Mouse (Mus musculus) hindbrain, embryonic 10.5 days (tissue): ENCODE measurements around the gene Ick. TPM values are rescaled to one million over a fixed set of nuclear protein-coding genes. Genes with fewer than 3 reads are reported as not detected.

Experiments
- DNase-seq: peaks from one replicate; pipeline ENCODE4 v3.0.0-alpha.2; 2017; ENCODE audit warnings: low spot score
- H3K27ac ChIP-seq: fragments of 300-500 bp; sonication (generic); 2 replicates; pipeline ENCODE4 v1.5.1; 2016; ENCODE audit warnings: mild to moderate bottlenecking, moderate library complexity
- H3K27me3 ChIP-seq: fragments of 300-500 bp; sonication (generic); 2 replicates; pipeline ENCODE4 v1.6.1; 2016; ENCODE audit warnings: mild to moderate bottlenecking; ENCODE audit not compliant: poor library complexity, insufficient read depth, severe bottlenecking
- H3K36me3 ChIP-seq: fragments of 300-500 bp; sonication (generic); 2 replicates; pipeline ENCODE4 v1.6.1; 2016; ENCODE audit warnings: mild to moderate bottlenecking, moderate library complexity
- H3K4me1 ChIP-seq: fragments of 300-500 bp; sonication (generic); replicated peaks from 2 replicates; pipeline ENCODE4 v1.6.1; 2016; ENCODE audit warnings: mild to moderate bottlenecking
- H3K4me3 ChIP-seq: fragments of 300-500 bp; sonication (generic); 2 replicates; pipeline ENCODE4 v1.5.1; 2016; ENCODE audit warnings: mild to moderate bottlenecking, moderate library complexity
- H3K9me3 ChIP-seq: fragments of 300-500 bp; sonication (generic); 2 replicates; pipeline ENCODE4 v1.6.1; 2016; ENCODE audit warnings: mild to moderate bottlenecking, moderate library complexity
- WGBS: fragments of 180-500 bp; shearing (Covaris S2); methylation state at CpG from one replicate; pipeline ENCODE4 v1.1.7; 2016; 5-methylcytosine and 5-hydroxymethylcytosine counted together
- polyA plus RNA-seq: library from polyadenylated mRNA; unstranded; fragments of >200 nt; fragmentation: Nextera tagmentation; extraction: Ambion mirVana; gene quantifications from 2 replicates; pipeline ENCODE4 v1.2.1, GENCODE M21; 2016

The Ick gene
- polyA plus RNA-seq, 1 experiment from 2014 or later, result 39.1 TPM

DNA sequence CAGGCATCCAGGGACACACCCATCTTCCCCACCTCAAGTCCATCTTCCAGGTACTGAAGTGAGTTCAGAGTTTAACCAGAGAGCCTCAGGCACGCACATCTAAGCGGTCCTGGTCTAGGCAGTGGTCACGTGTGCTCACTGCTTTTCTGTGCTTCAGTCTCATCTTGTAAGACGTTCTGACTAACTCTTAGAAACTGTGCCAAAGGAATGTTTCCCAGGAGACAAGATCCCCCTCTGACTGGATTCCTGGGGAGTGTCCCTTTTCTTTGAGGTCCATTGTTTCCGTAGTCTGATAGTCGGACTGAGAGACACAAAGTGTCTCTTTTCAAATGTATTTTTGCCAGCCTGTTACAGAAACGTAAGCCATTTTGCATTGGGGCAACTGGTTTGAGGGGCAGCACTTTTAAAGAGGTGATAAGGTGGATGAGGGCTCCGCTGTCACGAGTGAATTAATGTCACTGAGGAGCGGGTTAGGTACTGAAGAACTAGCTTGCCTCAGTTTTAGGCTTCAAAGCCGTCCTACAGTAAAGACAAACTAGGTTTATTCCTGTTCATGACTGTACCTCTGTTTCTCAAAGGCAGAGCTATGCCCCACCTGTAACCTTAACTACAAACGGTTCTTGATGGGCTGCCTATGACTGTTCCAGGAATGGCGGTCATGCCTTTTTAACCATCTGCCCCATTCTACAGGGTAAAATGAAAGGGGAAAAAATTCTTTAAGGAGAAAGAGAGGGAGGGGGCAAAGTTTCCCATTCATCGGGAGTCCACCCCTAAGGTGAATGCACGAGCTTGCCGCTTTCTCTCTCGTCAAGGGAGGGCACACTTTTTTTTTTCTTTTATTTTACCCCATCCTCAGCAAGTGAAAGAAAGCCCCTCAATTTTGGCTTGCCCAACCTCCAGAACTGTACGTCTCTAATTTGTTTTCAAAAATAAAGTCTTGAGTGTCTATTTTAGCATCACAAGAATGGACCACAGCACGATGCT is 82.0 kb downstream of the Ick start:
- 1% methylated on average over 19 of the region's 19 CpGs for WGBS
- Histone ChIP-seq H3K9me3 (no peaks in the 10 kb centered on the region), H3K27me3 (peaks cover 10% of the 10 kb centered on the region), H3K27ac (peak overlapping the region; percentile 16; the same call in 1 of the 2 replicates), H3K4me3 (peak overlapping the region; percentile 54), H3K36me3 (no peaks in the 10 kb centered on the region), H3K4me1 (peaks cover 54% of the 10 kb centered on the region)
- peak; percentile 15 for DNase-seq

GRCm38 (mm10) chr9:78191736-78192135 is 82.7 kb downstream of the Ick start:
- H3K27me3 ChIP-seq, result peaks cover 10% of the 10 kb centered on the region
- H3K9me3 ChIP-seq, result no peaks in the 10 kb centered on the region
- H3K4me3 ChIP-seq, result peak overlapping the region; percentile 54
- H3K27ac ChIP-seq, result peak overlapping the region; percentile 76
- under 1% methylated on average over 18 of the region's 18 CpGs for WGBS
- DNase-seq, result peak; percentile 78
- no peaks in the 10 kb centered on the region for H3K36me3 ChIP-seq
- peaks cover 54% of the 10 kb centered on the region for H3K4me1 ChIP-seq

GRCm38 (mm10) chr9:78193902-78194597 is 85.1 kb downstream of the Ick start:
- no peaks in the 10 kb centered on the region for H3K9me3 ChIP-seq
- 53% methylated on average over 9 of the region's 9 CpGs for WGBS
- DNase-seq, result peak; percentile 40
- no peaks in the 10 kb centered on the region for H3K36me3 ChIP-seq
- peaks cover 54% of the 10 kb centered on the region for H3K4me1 ChIP-seq
- H3K27ac ChIP-seq, result no peak overlapping the region
- H3K4me3 ChIP-seq, result no peak overlapping the region; the same call in 1 of the 2 replicates
- H3K27me3 ChIP-seq, result peaks cover 10% of the 10 kb centered on the region

DNA sequence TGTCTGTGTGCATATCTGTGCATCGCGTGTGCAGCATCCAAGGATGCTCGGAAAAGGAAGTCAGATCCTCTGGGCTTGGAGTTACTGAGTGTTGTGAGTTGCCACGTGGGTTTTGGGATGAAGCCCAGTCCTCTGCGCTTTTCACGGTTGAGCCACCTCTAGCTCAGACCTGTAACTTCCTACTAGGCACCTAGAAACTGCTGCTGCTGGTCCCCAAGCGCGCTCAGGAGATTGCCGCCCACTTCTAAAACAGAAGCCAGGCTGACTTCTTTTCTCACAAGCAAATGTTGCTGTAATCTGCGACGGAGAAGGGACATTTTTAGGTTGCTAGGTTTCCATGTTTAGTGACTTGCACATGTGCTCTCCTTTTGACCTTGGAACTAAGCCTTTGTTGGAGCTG is 86.0 kb downstream of the Ick start:
- Histone ChIP-seq H3K27me3 (peaks cover 5% of the 10 kb centered on the region), H3K9me3 (no peaks in the 10 kb centered on the region), H3K36me3 (0 out of 2 replicates have a peak, but pooled peaks cover 2% of the 10 kb centered on the region), H3K4me1 (peaks cover 50% of the 10 kb centered on the region), H3K4me3 (no peak overlapping the region), H3K27ac (no peak overlapping the region)
- no peak for DNase-seq
- WGBS, result 86% methylated on average over 11 of the region's 11 CpGs

DNA sequence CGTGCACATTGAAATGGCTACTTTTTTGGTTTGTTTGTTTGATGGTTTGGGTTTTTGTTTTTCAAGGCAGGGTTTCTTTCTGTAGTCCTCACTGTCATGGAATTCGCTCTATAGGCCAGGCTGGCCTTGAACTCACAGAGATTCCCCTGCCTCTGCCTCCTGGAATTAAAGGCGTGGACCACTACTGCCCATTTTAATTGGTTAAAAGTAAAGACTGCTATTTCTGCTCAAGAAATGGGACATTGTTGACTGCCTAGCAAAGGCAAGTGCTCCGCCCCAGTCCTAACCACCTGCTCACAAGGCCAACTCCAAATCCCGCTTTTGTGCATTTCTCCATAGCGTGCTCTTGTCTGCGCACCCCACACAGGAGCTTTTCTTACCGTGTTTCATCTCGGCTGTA is 88.8 kb downstream of the Ick start:
- Histone ChIP-seq H3K27ac (no peak overlapping the region), H3K36me3 (0 out of 2 replicates have a peak, but pooled peaks cover 4% of the 10 kb centered on the region), H3K4me3 (no peak overlapping the region), H3K4me1 (peaks cover 23% of the 10 kb centered on the region; the same call in 1 of the 2 replicates), H3K27me3 (no peaks in the 10 kb centered on the region), H3K9me3 (no peaks in the 10 kb centered on the region)
- 94% methylated on average over 9 of the region's 9 CpGs for WGBS
- DNase-seq, result no peak

GRCm38 (mm10) chr9:78204194-78204593 is 95.2 kb downstream of the Ick start:
- no peaks in the 10 kb centered on the region for H3K4me1 ChIP-seq
- 90% methylated on average over 6 of the region's 6 CpGs for WGBS
- H3K27me3 ChIP-seq, result no peaks in the 10 kb centered on the region
- H3K36me3 ChIP-seq, result peaks cover 26% of the 10 kb centered on the region; the same call in 1 of the 2 replicates
- no peak overlapping the region for H3K4me3 ChIP-seq
- H3K9me3 ChIP-seq, result no peaks in the 10 kb centered on the region
- DNase-seq, result no peak
- H3K27ac ChIP-seq, result no peak overlapping the region

DNA sequence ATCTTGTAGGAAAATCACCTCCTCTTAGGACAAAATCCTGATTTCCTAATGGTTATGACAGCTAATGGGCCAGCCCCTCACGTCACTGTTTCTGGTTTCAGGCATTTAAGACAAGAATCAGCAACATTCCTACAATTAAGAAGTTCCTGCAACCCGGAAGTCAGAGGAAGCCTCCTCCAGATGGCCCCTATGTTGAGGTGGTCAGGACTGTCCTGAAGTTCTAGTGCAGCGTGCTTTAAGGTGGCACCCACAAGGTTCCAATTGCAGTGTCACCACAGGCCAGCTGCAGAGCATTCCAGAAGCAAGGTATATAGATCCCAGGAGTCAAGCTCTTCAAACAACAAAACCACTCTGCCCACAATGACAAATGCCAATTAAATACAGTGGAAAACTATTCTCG is 100.0 kb downstream of the Ick start:
- Histone ChIP-seq H3K4me3 (no peak overlapping the region), H3K36me3 (peaks cover 35% of the 10 kb centered on the region; the same call in 1 of the 2 replicates), H3K27ac (no peak overlapping the region), H3K9me3 (no peaks in the 10 kb centered on the region), H3K27me3 (no peaks in the 10 kb centered on the region), H3K4me1 (no peaks in the 10 kb centered on the region)
- no peak for DNase-seq
- 70% methylated on average over 4 of the region's 4 CpGs for whole genome bisulfite sequencing

DNA sequence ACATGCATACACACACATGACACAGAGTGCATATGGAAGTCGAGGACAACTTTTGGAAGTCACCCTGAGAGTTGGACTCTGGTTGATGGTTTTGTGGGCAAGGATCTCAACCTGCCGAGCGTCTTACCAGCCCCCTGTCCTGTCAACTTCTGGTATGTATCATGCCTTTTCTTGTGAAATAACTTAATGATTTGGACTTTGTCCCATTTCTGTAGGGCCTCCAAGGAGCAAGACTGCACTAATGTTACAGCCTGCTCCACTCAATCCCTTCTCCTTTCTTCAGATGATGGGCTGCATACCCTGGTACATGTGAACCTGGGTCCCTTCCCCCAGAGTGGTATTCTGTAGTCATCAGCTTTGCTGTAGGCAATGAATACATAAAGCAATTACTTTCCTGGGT is 101.1 kb downstream of the Ick start:
- Histone ChIP-seq H3K4me3 (no peak overlapping the region), H3K36me3 (peaks cover 32% of the 10 kb centered on the region; the same call in 1 of the 2 replicates), H3K27ac (no peak overlapping the region), H3K27me3 (no peaks in the 10 kb centered on the region), H3K9me3 (no peaks in the 10 kb centered on the region), H3K4me1 (no peaks in the 10 kb centered on the region)
- DNase-seq, result no peak
- WGBS, result 95% methylated on average over 3 of the region's 3 CpGs

- Histone ChIP-seq H3K27me3 (no peaks in the 10 kb centered on the region), H3K4me1 (no peaks in the 10 kb centered on the region), H3K27ac (no peak overlapping the region), H3K4me3 (no peak overlapping the region), H3K9me3 (0 out of 2 replicates have a peak, but pooled peaks cover 3% of the 10 kb centered on the region), H3K36me3 (peaks cover 25% of the 10 kb centered on the region; the same call in 1 of the 2 replicates)
- no peak for DNase-seq
- WGBS, result 94% methylated on average over 2 of the region's 2 CpGs
These were observed 101.8 kb downstream of the Ick start for GRCm38 (mm10) chr9:78210821-78211220.

- DNase-seq, result no peak
- no peak overlapping the region for H3K4me3 ChIP-seq
- H3K4me1 ChIP-seq, result no peaks in the 10 kb centered on the region
- H3K9me3 ChIP-seq, result 0 out of 2 replicates have a peak, but pooled peaks cover 3% of the 10 kb centered on the region
- no peak overlapping the region for H3K27ac ChIP-seq
- WGBS, result 94% methylated on average over 3 of the region's 3 CpGs
- peaks cover 23% of the 10 kb centered on the region; the same call in 1 of the 2 replicates for H3K36me3 ChIP-seq
- H3K27me3 ChIP-seq, result no peaks in the 10 kb centered on the region
These were observed 102.5 kb downstream of the Ick start for GRCm38 (mm10) chr9:78211521-78211920.

DNA sequence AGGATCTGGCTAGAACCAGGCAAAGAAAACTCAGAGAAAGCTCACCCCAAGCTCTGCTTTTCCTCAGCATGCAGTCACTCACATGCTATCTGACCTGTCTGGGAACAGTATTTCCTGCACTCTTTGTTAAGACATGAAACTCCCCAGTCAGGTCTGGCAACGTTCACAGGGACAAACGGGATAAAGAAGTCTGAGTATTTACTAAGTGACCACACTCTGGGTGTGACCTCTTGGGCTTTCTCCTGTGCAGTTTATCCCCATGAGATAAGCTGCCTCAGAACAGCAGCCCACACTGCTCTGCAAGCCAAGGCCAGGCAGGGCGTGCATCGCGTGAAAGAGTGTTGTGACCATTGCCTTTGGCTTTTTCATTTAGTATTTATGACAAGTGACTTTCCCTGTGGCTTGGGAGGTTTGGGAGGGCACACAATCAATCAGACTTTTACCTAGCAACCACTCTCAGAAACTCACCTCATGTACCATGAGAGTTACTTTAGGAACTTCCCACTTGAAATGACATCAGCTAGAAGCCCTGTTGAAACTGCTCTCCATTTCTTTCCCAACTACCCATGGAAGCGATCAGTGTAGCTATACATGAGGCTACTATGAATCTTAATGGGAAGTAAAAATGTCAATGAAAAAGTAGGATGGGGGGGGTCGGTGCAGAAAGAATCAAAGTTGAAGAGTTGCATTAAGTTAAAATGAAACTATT is 103.5 kb downstream of the Ick start:
- Histone ChIP-seq H3K4me1 (no peaks in the 10 kb centered on the region), H3K4me3 (no peak overlapping the region), H3K27ac (no peak overlapping the region), H3K9me3 (0 out of 2 replicates have a peak, but pooled peaks cover 3% of the 10 kb centered on the region), H3K36me3 (peaks cover 20% of the 10 kb centered on the region; the same call in 1 of the 2 replicates), H3K27me3 (no peaks in the 10 kb centered on the region)
- 84% methylated on average over 7 of the region's 7 CpGs for WGBS
- DNase-seq, result no peak

GRCm38 (mm10) chr9:78217074-78217473 is 108.1 kb downstream of the Ick start:
- 0 out of 2 replicates have a peak, but pooled peaks cover 3% of the 10 kb centered on the region for H3K9me3 ChIP-seq
- no peak for DNase-seq
- H3K27me3 ChIP-seq, result no peaks in the 10 kb centered on the region
- H3K4me3 ChIP-seq, result no peak overlapping the region
- H3K27ac ChIP-seq, result no peak overlapping the region
- no peaks in the 10 kb centered on the region for H3K36me3 ChIP-seq
- no peaks in the 10 kb centered on the region for H3K4me1 ChIP-seq
- 83% methylated on average over 4 of the region's 4 CpGs for WGBS
